Mouse (Mus musculus) CH12.LX (cell line): Measurements from ENCODE around the gene Tbc1d16.

Source experiments
- CTCF ChIP-seq, 2 experiments: IDR thresholded peaks in 1 of 2; conservative IDR thresholded peaks in 1 of 2; 2 replicates each; pipeline ENCODE4 v1.5.1; 2011 to 2012; ENCODE audit warnings: low read depth in 2 of 2, low read length in 2 of 2, improper control_type of control experiment in 1 of 2, inconsistent platforms in 1 of 2, mild to moderate bottlenecking in 1 of 2, moderate library complexity in 1 of 2
- E2F4 ChIP-seq: IDR thresholded peaks from 2 replicates; pipeline ENCODE4 v1.6.1; 2011; ENCODE audit warnings: low read depth, low read length, improper control_type of control experiment; ENCODE audit not compliant: insufficient replicate concordance
- EP300 ChIP-seq: IDR thresholded peaks from 2 replicates; pipeline ENCODE4 v1.6.1; 2011; ENCODE audit warnings: low read length, improper control_type of control experiment
- JUND ChIP-seq: conservative IDR thresholded peaks from 2 replicates; pipeline ENCODE4 v1.6.1; 2011; ENCODE audit warnings: low read depth, low read length, improper control_type of control experiment
- MAX ChIP-seq: IDR thresholded peaks from 2 replicates; pipeline ENCODE4 v1.6.1; 2011; ENCODE audit warnings: low read length, improper control_type of control experiment
- MYC ChIP-seq: IDR thresholded peaks from 2 replicates; pipeline ENCODE4 v1.6.1; 2011; ENCODE audit warnings: low read depth, mild to moderate bottlenecking, improper control_type of control experiment, low read length
- POLR2A ChIP-seq: IDR thresholded peaks from 2 replicates; pipeline ENCODE4 v1.6.1; 2011; ENCODE audit warnings: low read depth, mild to moderate bottlenecking, improper control_type of control experiment, low read length
- POLR2AphosphoS2 ChIP-seq: IDR thresholded peaks from 2 replicates; pipeline ENCODE4 v1.6.1; 2011; ENCODE audit warnings: low read depth, low read length, improper control_type of control experiment
- RAD21 ChIP-seq: IDR thresholded peaks from 2 replicates; pipeline ENCODE4 v1.6.1; 2011; ENCODE audit warnings: low read depth, mild to moderate bottlenecking, low read length, improper control_type of control experiment, moderate library complexity
- SIN3A ChIP-seq: IDR thresholded peaks from 2 replicates; pipeline ENCODE4 v1.6.1; 2012; ENCODE audit warnings: low read length, improper control_type of control experiment, inconsistent platforms
- TBP ChIP-seq: conservative IDR thresholded peaks from 2 replicates; pipeline ENCODE4 v1.6.1; 2011; ENCODE audit warnings: low read depth, low read length, improper control_type of control experiment
- TCF12 ChIP-seq: IDR thresholded peaks from 2 replicates; pipeline ENCODE4 v1.6.1; 2014; ENCODE audit warnings: low read depth, mild to moderate bottlenecking, inconsistent platforms, low read length, improper control_type of control experiment
- ZKSCAN1 ChIP-seq: IDR thresholded peaks from 2 replicates; pipeline ENCODE4 v1.6.1; 2012; ENCODE audit warnings: low read depth, inconsistent platforms, low read length, improper control_type of control experiment, borderline replicate concordance
- ZMIZ1 ChIP-seq: IDR thresholded peaks from 2 replicates; pipeline ENCODE4 v1.6.1; 2012; ENCODE audit warnings: low read depth, mild to moderate bottlenecking, inconsistent platforms, low read length, improper control_type of control experiment

GRCm38 (mm10) chr11:119095441-119095840 lies 132.9 kb downstream of the Tbc1d16 start:
- TF ChIP-seq MAX (no peak), POLR2A (no peak), ZKSCAN1 (no peak), CTCF (conservative IDR thresholded peaks at IDR 0.05 in 1 of 2, IDR thresholded peaks at IDR 0.05 in 1 of 2; ENCODE audit: low read depth in 2 of 2, low read length in 2 of 2) (no peak), ZMIZ1 (no peak), POLR2AphosphoS2 (no peak), MYC (no peak), RAD21 (no peak), SIN3A (no peak), E2F4 (no peak), EP300 (no peak), JUND (no peak), TBP (no peak), TCF12 (no peak)
